ENCODE assay signal across 8 mouse cellular contexts in the genomic region with DNA sequence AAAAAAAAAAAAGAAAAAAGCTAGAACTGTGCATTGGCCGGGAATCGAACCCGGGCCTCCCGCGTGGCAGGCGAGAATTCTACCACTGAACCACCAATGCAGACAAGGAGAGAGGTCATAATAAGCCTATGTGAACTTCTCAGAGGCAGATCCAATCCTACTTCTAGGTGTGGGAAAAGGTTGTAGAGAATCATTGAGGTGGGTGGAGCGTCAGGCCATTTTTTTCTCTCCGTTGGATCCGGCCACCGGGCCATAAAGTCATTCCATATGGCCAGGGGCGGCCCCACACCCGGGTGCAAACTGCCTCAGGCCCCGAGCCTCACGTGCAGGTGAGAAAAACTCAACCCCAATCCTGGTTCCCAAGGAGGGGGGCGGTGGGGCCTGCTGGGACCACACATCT. TPM values are rescaled to one million over a fixed set of nuclear protein-coding genes. Genes with fewer than 3 reads are reported as not detected.
DNase-seq lines count a peak whose midpoint lies in the region; ATAC-seq and TF ChIP-seq lines count a peak whose summit lies in the region.

No protein-coding gene starts in this region.

- H3K79me2 ChIP-seq in CH12.LX (replicated peaks; ENCODE audit: control insufficient read depth, extremely low read depth, insufficient read depth, poor library complexity, severe bottlenecking), result no peaks in the 10 kb centered on the region

- H3K36me3 ChIP-seq in CH12.LX (replicated peaks in 1 of 2; ENCODE audit: control insufficient read depth in 1 of 2, insufficient read depth in 1 of 2, low read length in 1 of 2), result no peaks in the 10 kb centered on the region
- no peaks in the 10 kb centered on the region for H3K36me3 ChIP-seq in forebrain, embryonic 12.5 days (replicated peaks)
- no peaks in the 10 kb centered on the region for H3K36me3 ChIP-seq in lung, postnatal 0 days (ENCODE audit: insufficient read depth, low read length)

- in situ Hi-C loops in CH12.LX (cut with MboI; ENCODE audit: low pct_ligation_motif_present, low pct_unique_long_range_greater_than_20kb, low sequenced_read_pairs), result loop anchor here (5.0 kb wide), 1 partner anchor 56 kb away; no protein-coding TSS in a partner anchor

- under 1% methylated on average over 15 of the region's 15 CpGs for WGBS in forebrain, embryonic 12.5 days
- WGBS in lung, postnatal 0 days, result 1% methylated on average over 15 of the region's 15 CpGs

- no peak for TF ChIP-seq RAD21 in CH12.LX (IDR thresholded peaks at IDR 0.05; ENCODE audit: low read depth, low read length)

- H3K27ac ChIP-seq in CH12.LX (ENCODE audit: insufficient read depth, low read depth), result no peak overlapping the region
- no peak overlapping the region for H3K27ac ChIP-seq in forebrain, embryonic 12.5 days
- 0 out of 2 replicates have a peak overlapping the region, but pooled peaks have one; percentile 81 for H3K27ac ChIP-seq in lung, postnatal 0 days (ENCODE audit: low read length)

- peak overlapping the region; percentile 51; the same call in 1 of the 2 replicates for H3K9ac ChIP-seq in CH12.LX (ENCODE audit: insufficient read depth, low read depth)
- no peak overlapping the region for H3K9ac ChIP-seq in forebrain, embryonic 12.5 days
- H3K9ac ChIP-seq in lung, postnatal 0 days (replicated peaks; ENCODE audit: low read depth), result no peak overlapping the region

- H3K9me3 ChIP-seq in CH12.LX (replicated peaks; ENCODE audit: low read length), result no peaks in the 10 kb centered on the region
- no peaks in the 10 kb centered on the region for H3K9me3 ChIP-seq in forebrain, embryonic 12.5 days
- H3K9me3 ChIP-seq in lung, postnatal 0 days (ENCODE audit: low read length), result no peaks in the 10 kb centered on the region

- H3K4me2 ChIP-seq in CH12.LX (ENCODE audit: insufficient read depth, low read depth, poor library complexity, severe bottlenecking), result peak overlapping the region; percentile 89
- peak overlapping the region; percentile 91 for H3K4me2 ChIP-seq in forebrain, embryonic 12.5 days
- peak overlapping the region; percentile 88 for H3K4me2 ChIP-seq in lung, postnatal 0 days (replicated peaks; ENCODE audit: low read depth, low read length)

- TF ChIP-seq CTCF in CH12.LX (conservative IDR thresholded peaks at IDR 0.05 in 1 of 2, IDR thresholded peaks at IDR 0.05 in 1 of 2; ENCODE audit: low read depth in 2 of 2, low read length in 2 of 2), result no peak
- no peak for TF ChIP-seq CTCF in lung, postnatal 0 days (IDR thresholded peaks at IDR 0.05)

- H3K27me3 ChIP-seq in CH12.LX (replicated peaks), result peaks cover 78% of the 10 kb centered on the region
- H3K27me3 ChIP-seq in forebrain, embryonic 12.5 days, result peaks cover 38% of the 10 kb centered on the region
- H3K27me3 ChIP-seq in lung, postnatal 0 days (replicated peaks; ENCODE audit: insufficient read depth, low read length), result no peaks in the 10 kb centered on the region

- TF ChIP-seq POLR2A in CH12.LX (IDR thresholded peaks at IDR 0.05; ENCODE audit: low read depth, low read length), result no peak

- ATAC-seq in forebrain, embryonic 12.5 days (ENCODE audit: low FRiP score), result peak; percentile 7; the same call in 1 of the 2 replicates
- peak; percentile 17; the same call in 1 of the 2 replicates for ATAC-seq in lung, postnatal 0 days

- DNase-seq in CH12.LX (ENCODE audit: extremely low read depth), result peak; percentile 90
- DNase-seq in c-Kit-positive CD71-negative TER-119-negative erythroid progenitor cells, embryonic 14.5 days (ENCODE audit: low read depth), result peak; percentile 76
- peak; percentile 93 for DNase-seq in heart, postnatal 4 days
- DNase-seq in layer of hippocampus, adult 8-10 months (ENCODE audit: low spot score in 2 of 2), result peak; percentile 75 to 88
- peak; percentile 87 for DNase-seq in lung, postnatal 0 days (ENCODE audit: low spot score)
- peak; percentile 95 for DNase-seq in ovary, postnatal 14 days (ENCODE audit: low spot score)
- DNase-seq in thymus, postnatal 25 days, result peak; percentile 91

- peak overlapping the region; percentile 37 to 90 (median 62) for H3K4me3 ChIP-seq in CH12.LX (replicated peaks in 1 of 3; ENCODE audit: low read depth in 2 of 3, low read length in 2 of 3, poor library complexity in 1 of 3)
- H3K4me3 ChIP-seq in forebrain, embryonic 12.5 days (replicated peaks), result peak overlapping the region; percentile 79
- peak overlapping the region; percentile 52 for H3K4me3 ChIP-seq in lung, postnatal 0 days (ENCODE audit: low read depth, low read length)

- dilution Hi-C loops in CH12.LX (cut with MboI; ENCODE audit: extremely low pct_ligation_motif_present, extremely low pct_unique_long_range_greater_than_20kb, low sequenced_read_pairs), result no loop called here

- H3K4me1 ChIP-seq in CH12.LX (ENCODE audit: control insufficient read depth in 1 of 2, insufficient read depth in 2 of 2), result peaks cover 2 to 43% of the 10 kb centered on the region in 2 experiments; a peak in 2 of 4 replicates
- peaks cover 45% of the 10 kb centered on the region for H3K4me1 ChIP-seq in forebrain, embryonic 12.5 days
- H3K4me1 ChIP-seq in lung, postnatal 0 days (ENCODE audit: insufficient read depth, low read depth, low read length), result peaks cover 17% of the 10 kb centered on the region; the same call in 1 of the 2 replicates

- no peak for TF ChIP-seq EP300 in CH12.LX (IDR thresholded peaks at IDR 0.05; ENCODE audit: low read length)
- TF ChIP-seq EP300 in lung, postnatal 0 days (IDR thresholded peaks at IDR 0.05), result no peak; the same call in 1 of the 2 replicates

TF ChIP-seq in CH12.LX, 34 proteins besides CTCF, POLR2A, EP300 and RAD21 (continues in another document):
- TF ChIP-seq MAFK (IDR thresholded peaks at IDR 0.05; ENCODE audit: insufficient replicate concordance, low read length) (peak; percentile 96), ZKSCAN1 (IDR thresholded peaks at IDR 0.05; ENCODE audit: borderline replicate concordance, low read depth, low read length) (no peak), ZNF384 (IDR thresholded peaks at IDR 0.05; ENCODE audit: low read depth, low read length) (peak; percentile 92), ZMIZ1 (IDR thresholded peaks at IDR 0.05; ENCODE audit: low read depth, low read length) (no peak), MAZ (IDR thresholded peaks at IDR 0.05; ENCODE audit: low read depth, low read length) (no peak), USF1 (IDR thresholded peaks at IDR 0.05; ENCODE audit: low read depth, low read length) (no peak), ELF1 (IDR thresholded peaks at IDR 0.05; ENCODE audit: low read depth, low read length) (peak; percentile 98), BHLHE40 (IDR thresholded peaks at IDR 0.05; ENCODE audit: low read depth, low read length) (peak; percentile 85), KAT2A (IDR thresholded peaks at IDR 0.05; ENCODE audit: insufficient replicate concordance, low read length) (peak; percentile 81; the same call in 1 of the 2 replicates), TBP (conservative IDR thresholded peaks at IDR 0.05; ENCODE audit: low read depth, low read length) (peak; percentile 100), JUN (IDR thresholded peaks at IDR 0.05; ENCODE audit: insufficient read depth, low read depth, low read length) (no peak), IRF4 (IDR thresholded peaks at IDR 0.05; ENCODE audit: low read depth, low read length) (peak; percentile 47; the same call in 1 of the 2 replicates), NRF1 (IDR thresholded peaks at IDR 0.05; ENCODE audit: low read depth, low read length) (peak; percentile 72)

RNA-seq across cellular contexts. Expression of a gene that starts 1.4 kb away (rescaled TPM):
- total RNA-seq in CH12.LX (2012; rRNA removed) (0.04 TPM in 1 of 2 replicates, not detected in the other), CH12.LX (2014; rRNA removed) (not detected in 2 replicates)
- not detected in 2 replicates for polyA plus RNA-seq in CH12.LX (2012; ENCODE audit: insufficient read length, low read depth)
- 0.31 and 0.43 TPM in 2 replicates for polyA plus RNA-seq in forebrain, embryonic 12.5 days (2016; fragmentation: Nextera tagmentation; extraction: Ambion mirVana)
- total RNA-seq in heart, postnatal 4 days (2021), result under 1 TPM; 0.23 to 0.29 TPM
- 1 to 10 TPM in 3 of 4 experiments, under 1 TPM in 1; 0.97 to 1.8 (median 1.2) TPM for total RNA-seq in layer of hippocampus, adult 8-10 months (2022)
- 0.38 and 0.49 TPM in 2 replicates for polyA plus RNA-seq in lung, postnatal 0 days (2015; fragmentation: Nextera tagmentation; extraction: Ambion mirVana)

RNA-seq across cellular contexts. Expression of a gene that starts 3.6 kb away (rescaled TPM):
- total RNA-seq in CH12.LX (2012; rRNA removed), result not detected in 2 replicates
- total RNA-seq in CH12.LX (2014; rRNA removed), result not detected in 2 replicates
- not detected in 2 replicates for polyA plus RNA-seq in CH12.LX (2012; ENCODE audit: insufficient read length, low read depth)
- polyA plus RNA-seq in forebrain, embryonic 12.5 days (2016; fragmentation: Nextera tagmentation; extraction: Ambion mirVana), result 0.11 TPM in 1 of 2 replicates, not detected in the other
- under 1 TPM; 0.29 to 0.65 TPM for total RNA-seq in heart, postnatal 4 days (2021)
- total RNA-seq in layer of hippocampus, adult 8-10 months (2022), result 1 to 10 TPM; 1.4 to 1.7 (median 1.5) TPM
- 0.42 and 0.50 TPM in 2 replicates for polyA plus RNA-seq in lung, postnatal 0 days (2015; fragmentation: Nextera tagmentation; extraction: Ambion mirVana)

RNA-seq across cellular contexts. Expression of a gene that starts 6.9 kb away (rescaled TPM):
- 0.13 TPM in 1 of 2 replicates, not detected in the other for total RNA-seq in CH12.LX (2012; rRNA removed)
- not detected in 2 replicates for total RNA-seq in CH12.LX (2014; rRNA removed)
- 0.19 and 0.23 TPM in 2 replicates for polyA plus RNA-seq in CH12.LX (2012; ENCODE audit: insufficient read length, low read depth)
- 0.19 and 0.55 TPM in 2 replicates for polyA plus RNA-seq in forebrain, embryonic 12.5 days (2016; fragmentation: Nextera tagmentation; extraction: Ambion mirVana)
- under 1 TPM in 1 of 2 experiments, not detected in 1; 0.45 TPM for total RNA-seq in heart, postnatal 4 days (2021)
- 10 to 100 TPM in 2 of 4 experiments, 1 to 10 TPM in 2; 8.8 to 14.4 (median 10.1) TPM for total RNA-seq in layer of hippocampus, adult 8-10 months (2022)
- polyA plus RNA-seq in lung, postnatal 0 days (2015; fragmentation: Nextera tagmentation; extraction: Ambion mirVana), result 0.13 and 0.44 TPM in 2 replicates

RNA-seq across cellular contexts. Expression of a gene that starts 23.7 kb away (rescaled TPM):
- total RNA-seq in CH12.LX (2012; rRNA removed), result 11.5 and 11.8 TPM in 2 replicates
- total RNA-seq in CH12.LX (2014; rRNA removed), result 2.8 and 3.2 TPM in 2 replicates
- 37.9 and 38.3 TPM in 2 replicates for polyA plus RNA-seq in CH12.LX (2012; ENCODE audit: insufficient read length, low read depth)
- polyA plus RNA-seq in forebrain, embryonic 12.5 days (2016; fragmentation: Nextera tagmentation; extraction: Ambion mirVana), result 7.8 and 12.3 TPM in 2 replicates
- 10 to 100 TPM; 42.6 to 55.6 TPM for total RNA-seq in heart, postnatal 4 days (2021)
- 100 to 1,000 TPM in 2 of 4 experiments, 10 to 100 TPM in 2; 91.2 to 107 (median 97.7) TPM for total RNA-seq in layer of hippocampus, adult 8-10 months (2022)
- polyA plus RNA-seq in lung, postnatal 0 days (2015; fragmentation: Nextera tagmentation; extraction: Ambion mirVana), result 16.6 and 30.0 TPM in 2 replicates

RNA-seq across cellular contexts. Expression of a gene that starts 30.5 kb away (rescaled TPM):
- total RNA-seq in CH12.LX (2012; rRNA removed), result 8.0 and 8.2 TPM in 2 replicates
- total RNA-seq in CH12.LX (2014; rRNA removed), result 1.3 and 1.4 TPM in 2 replicates
- 26.0 and 26.7 TPM in 2 replicates for polyA plus RNA-seq in CH12.LX (2012; ENCODE audit: insufficient read length, low read depth)
- polyA plus RNA-seq in forebrain, embryonic 12.5 days (2016; fragmentation: Nextera tagmentation; extraction: Ambion mirVana), result 103 and 121 TPM in 2 replicates
- 10 to 100 TPM; 80.2 to 84.6 TPM for total RNA-seq in heart, postnatal 4 days (2021)
- 100 to 1,000 TPM; 926 to 962 (median 934) TPM for total RNA-seq in layer of hippocampus, adult 8-10 months (2022)
- 45.0 and 50.6 TPM in 2 replicates for polyA plus RNA-seq in lung, postnatal 0 days (2015; fragmentation: Nextera tagmentation; extraction: Ambion mirVana)

Comparison
In these comparisons a context has a peak if more than half of its experiments do, and no peak if none do; other contexts are left out.
1. RNA of a gene that starts 6.9 kb away (total RNA-seq): 8.8 to 14.4 TPM in layer of hippocampus, adult 8-10 months; 0.45 TPM in heart, postnatal 4 days and 0.13 TPM in CH12.LX; every median in the first group is over 4 times any median in the second.
2. Peak in every context shown above with its lines, with median percentiles within 50 percentile points of each other: DNase-seq, H3K4me2 ChIP-seq and H3K4me3 ChIP-seq.